Mouse (Mus musculus) adrenal gland, postnatal 4 days (tissue): ENCODE measurements around the gene Lzts2. TPM values are rescaled to one million over a fixed set of nuclear protein-coding genes. Genes with fewer than 3 reads are reported as not detected.

ENCODE experiments used
- DNase-seq, 2 experiments: peaks; one replicate each; pipeline ENCODE4 v3.0.0; 2021 to 2022; ENCODE audit warnings: low spot score in 2 of 2, mixed read lengths in 2 of 2
- total RNA-seq, 2 experiments: library from RNA; stranded (reverse); gene quantifications; 2 replicates each; pipeline ENCODE4 v1.2.3; 2021

Gene Lzts2
- total RNA-seq, 2 experiments from 2014 or later = 107 to 119 TPM

- DNase-seq = peak in 1 of 2 experiments; percentile 0
Measured at GRCm38 (mm10) chr19:45076036-45076575, 61.9 kb downstream of the Lzts2 start.

Other genes with a start within 250 kb of the Lzts2 start
- 10 to 100 TPM; 38.4 to 39.8 TPM for gene Slf2, start 83.3 kb upstream of the Lzts2 start, total RNA-seq
- gene Sema4g, start 25.3 kb upstream of the Lzts2 start, total RNA-seq = 10 to 100 TPM; 15.5 to 26.5 TPM
- 10 to 100 TPM; 30.5 to 33.0 TPM for gene Twnk, start 8.8 kb upstream of the Lzts2 start, total RNA-seq
- gene Mrpl43, start 8.0 kb upstream of the Lzts2 start, total RNA-seq = 10 to 100 TPM; 49.9 to 51.2 TPM
- under 1 TPM; 0.25 to 0.34 TPM for gene Pdzd7, start 31.3 kb downstream of the Lzts2 start, total RNA-seq
- gene Sfxn3, start 33.1 kb downstream of the Lzts2 start, total RNA-seq = 10 to 100 TPM; 70.9 to 72.4 TPM
- gene Kazald1, start 60.8 kb downstream of the Lzts2 start, total RNA-seq = 1 to 10 TPM; 7.5 TPM
- gene Tlx1, start 136.3 kb downstream of the Lzts2 start, total RNA-seq = not detected
- under 1 TPM; 0.11 to 0.22 TPM for gene Lbx1, start 221.4 kb downstream of the Lzts2 start, total RNA-seq